Mouse (Mus musculus) adrenal gland, adult 10 weeks (tissue): ENCODE data around the gene Ttll5. TPM values are rescaled to one million over a fixed set of nuclear protein-coding genes. Genes with fewer than 3 reads are reported as not detected.

ENCODE experiments used
- polyA plus RNA-seq: library from polyadenylated mRNA; stranded (reverse); fragments of 350-450 nt; fragmentation: Illumina TruSeq; extraction: RNeasy Lipid Tissue Mini Kit (QIAGEN cat#74804); gene quantifications from one replicate; pipeline ENCODE4 v1.2.3, GENCODE M21; 2014; ENCODE audit warnings: low read depth, low replicate concordance

Gene Ttll5
- polyA plus RNA-seq, result 15.0 TPM

DNA sequence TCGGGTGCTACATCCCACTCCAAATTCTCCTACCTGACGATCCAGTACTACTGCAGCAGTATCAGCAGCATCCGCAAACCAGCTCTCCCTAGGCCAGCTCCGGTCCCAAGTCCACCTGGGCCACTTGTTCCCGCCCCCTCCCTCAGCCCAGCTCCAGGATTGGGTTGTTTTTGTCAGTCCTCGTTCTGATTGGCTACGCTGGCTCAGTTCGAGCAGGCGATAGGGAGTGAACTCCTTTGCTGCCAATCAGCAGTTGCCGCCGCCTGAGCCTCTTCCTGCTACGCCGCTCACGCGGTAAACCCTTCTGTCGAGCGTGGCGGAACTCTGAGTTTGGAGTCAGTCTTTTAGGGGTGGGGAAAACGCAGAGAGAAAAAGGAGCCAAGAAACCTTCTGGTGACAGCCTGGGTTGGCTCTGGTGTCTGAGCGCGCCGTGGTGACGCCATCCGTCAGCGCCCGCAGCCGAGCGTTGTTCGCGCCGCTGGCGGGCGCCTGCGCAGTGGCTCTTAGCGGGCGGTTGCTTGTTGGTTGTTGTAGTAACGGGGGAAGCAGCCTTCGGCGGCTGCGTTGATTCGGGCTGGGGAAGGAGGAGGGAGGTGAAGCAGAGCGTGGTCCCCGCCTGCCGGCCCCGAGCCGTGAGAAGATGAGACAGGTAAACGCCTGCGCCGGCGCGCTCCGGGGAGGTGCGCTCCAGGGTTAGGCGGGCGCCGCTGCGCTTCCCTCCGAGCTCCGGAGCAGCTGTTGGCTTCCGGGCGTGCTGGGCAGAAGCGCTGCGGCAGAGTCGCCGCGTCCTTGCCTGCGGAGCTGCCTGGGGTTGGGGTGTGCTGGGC lies at the start of gene Ttll5, which contains the start of gene Erg28:
Gene Ttll5, plus strand, starts transcription at position 222 of the 827 bp plus-strand sequence.
Gene Erg28, minus strand, starts transcription at position 113 of the 827 bp plus-strand sequence.

DNA sequence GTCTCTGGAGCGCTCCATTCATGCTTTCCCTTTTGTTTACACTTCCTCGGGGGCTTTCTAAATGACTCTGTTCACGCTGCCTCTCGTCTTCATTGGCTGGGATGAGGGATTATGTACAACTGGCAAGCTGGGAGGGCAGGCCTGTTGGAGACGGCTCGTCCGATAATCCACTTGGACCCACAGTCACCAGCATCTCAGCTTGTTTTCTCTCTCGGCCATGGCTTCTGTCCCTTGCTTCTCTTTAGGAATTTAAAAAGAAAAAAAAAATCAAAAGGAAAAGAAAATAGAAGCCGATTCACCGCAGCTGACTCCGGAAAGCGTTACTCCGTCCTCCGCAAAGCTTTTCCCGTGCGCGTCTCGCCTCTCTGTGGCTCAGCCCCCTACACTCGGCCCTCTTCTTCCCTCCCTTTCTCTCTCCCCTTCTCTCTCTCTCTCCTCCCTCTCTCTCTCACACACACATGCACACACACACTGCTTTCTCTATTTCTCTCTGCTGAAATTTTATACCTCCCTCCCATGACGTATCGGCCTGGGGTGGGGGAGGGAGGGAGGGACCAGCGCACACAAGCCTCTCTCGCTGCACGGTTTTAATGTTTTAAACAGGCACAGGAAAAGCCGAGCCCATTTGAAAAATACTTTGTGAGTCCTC lies 254.2 kb downstream of the Ttll5 start, which contains the start of gene Tgfb3:
Gene Tgfb3, minus strand, starts transcription at position 489 of the 649 bp plus-strand sequence.

DNA sequence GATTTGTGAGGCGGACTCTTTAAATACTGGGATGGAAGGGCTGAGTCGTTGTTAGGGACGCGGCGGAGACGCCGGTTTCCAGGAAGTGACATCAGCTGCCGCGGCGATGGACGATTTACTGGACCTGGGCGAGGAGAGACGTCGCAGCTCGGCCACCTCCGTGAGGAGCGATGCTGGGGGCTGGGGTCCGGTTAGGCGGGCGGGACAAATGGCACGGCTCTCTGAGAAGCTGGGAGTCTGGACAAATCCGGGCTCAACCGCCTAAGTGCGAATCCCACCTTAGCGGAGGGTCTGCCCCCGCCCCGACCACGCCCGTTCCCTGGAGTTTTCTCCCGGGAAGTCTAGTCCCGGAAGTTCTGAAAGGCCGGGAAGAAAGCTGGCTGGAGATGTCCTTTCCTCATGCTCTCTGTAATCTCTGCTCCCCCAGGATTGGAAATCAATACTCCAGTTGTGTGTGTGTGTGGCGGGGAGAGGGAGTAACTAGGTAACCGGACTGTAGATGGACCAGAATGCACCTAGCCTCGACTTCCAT lies 258.1 kb downstream of the Ttll5 start, which contains the start of gene Ift43:
Gene Ift43, plus strand, starts transcription at position 61 of the 532 bp plus-strand sequence.

Other genes starting within 250 kb of the Ttll5 start
- gene Jdp2, start 225.6 kb upstream of the Ttll5 start, polyA plus RNA-seq, result 0.87 TPM
- not detected for gene Batf, start 138.0 kb upstream of the Ttll5 start, polyA plus RNA-seq
- gene Flvcr2, start 78.1 kb upstream of the Ttll5 start, polyA plus RNA-seq, result 1.4 TPM
- gene Erg28, start 109 bp upstream of the Ttll5 start, polyA plus RNA-seq, result 105 TPM